Mouse (Mus musculus): Measurements from ENCODE around the gene Ddx56. TPM values are rescaled to one million over a fixed set of nuclear protein-coding genes. Genes with fewer than 3 reads are reported as not detected.
"Not testable (repeated sequence)": the region's sequence is repeated elsewhere in the genome, so short reads cannot be mapped to it uniquely, and the experiment has no call there.

Ddx56 gene
- polyA plus RNA-seq, 1 experiment from 2014 or later, result 50.3 TPM

- H3K4me2 ChIP-seq (replicated peaks; ENCODE audit: low read depth), result no peak overlapping the region
- H3K4me1 ChIP-seq (replicated peaks; ENCODE audit: control insufficient read depth, insufficient read depth), result no peaks in the 10 kb centered on the region
- WGBS, result 77% methylated on average over 10 of the region's 10 CpGs
- no peak overlapping the region for H3K9ac ChIP-seq (ENCODE audit: low read length)
- no peak overlapping the region for H3K4me3 ChIP-seq (ENCODE audit: low read depth, low read length)
- H3K27me3 ChIP-seq (ENCODE audit: control insufficient read depth, insufficient read depth, low read length), result no peaks in the 10 kb centered on the region
- no peaks in the 10 kb centered on the region for H3K9me3 ChIP-seq (ENCODE audit: control insufficient read depth, low read length)
- peaks cover 51% of the 10 kb centered on the region for H3K36me3 ChIP-seq (ENCODE audit: control insufficient read depth, insufficient read depth, low read length)
- TF ChIP-seq EP300 (optimal IDR thresholded peaks at IDR 0.05) (no peak), CTCF (IDR thresholded peaks at IDR 0.05; ENCODE audit: low read depth) (peak; percentile 97)
- peak; percentile 83 for DNase-seq (ENCODE audit: low spot score)
- no peak overlapping the region for H3K27ac ChIP-seq (replicated peaks)
- ATAC-seq (ENCODE audit: low FRiP score, low TSS enrichment), result peak; percentile 34; the same call in 1 of the 2 replicates
These were observed 6.0 kb downstream of the Ddx56 start for GRCm38 (mm10) chr11:6261434-6262082.

GRCm38 (mm10) chr11:6259413-6259812 is 8.2 kb downstream of the Ddx56 start:
- no peaks in the 10 kb centered on the region for H3K4me1 ChIP-seq (replicated peaks; ENCODE audit: control insufficient read depth, insufficient read depth)
- H3K4me2 ChIP-seq (replicated peaks; ENCODE audit: low read depth), result no peak overlapping the region
- no peak for ATAC-seq (ENCODE audit: low FRiP score, low TSS enrichment)
- DNase-seq (ENCODE audit: low spot score), result no peak
- WGBS, result 93% methylated on average over 7 of the region's 7 CpGs
- no peaks in the 10 kb centered on the region for H3K9me3 ChIP-seq (ENCODE audit: control insufficient read depth, low read length)
- no peaks in the 10 kb centered on the region for H3K27me3 ChIP-seq (ENCODE audit: control insufficient read depth, insufficient read depth, low read length)
- no peak overlapping the region for H3K9ac ChIP-seq (ENCODE audit: low read length)
- no peak overlapping the region for H3K4me3 ChIP-seq (ENCODE audit: low read depth, low read length)
- TF ChIP-seq CTCF (IDR thresholded peaks at IDR 0.05; ENCODE audit: low read depth), result no peak
- no peak for TF ChIP-seq EP300 (optimal IDR thresholded peaks at IDR 0.05)
- no peak overlapping the region for H3K27ac ChIP-seq (replicated peaks)
- H3K36me3 ChIP-seq (ENCODE audit: control insufficient read depth, insufficient read depth, low read length), result peaks cover 38% of the 10 kb centered on the region

GRCm38 (mm10) chr11:6256490-6257072 is 11.0 kb downstream of the Ddx56 start:
- Histone ChIP-seq H3K4me2 (replicated peaks; ENCODE audit: low read depth) (no peak overlapping the region), H3K9me3 (ENCODE audit: control insufficient read depth, low read length) (no peaks in the 10 kb centered on the region), H3K36me3 (ENCODE audit: control insufficient read depth, insufficient read depth, low read length) (peaks cover 21% of the 10 kb centered on the region), H3K4me3 (ENCODE audit: low read depth, low read length) (no peak overlapping the region), H3K27ac (replicated peaks) (no peak overlapping the region), H3K4me1 (replicated peaks; ENCODE audit: control insufficient read depth, insufficient read depth) (no peaks in the 10 kb centered on the region), H3K9ac (ENCODE audit: low read length) (no peak overlapping the region), H3K27me3 (ENCODE audit: control insufficient read depth, insufficient read depth, low read length) (no peaks in the 10 kb centered on the region)
- 70% methylated on average over 6 of the region's 6 CpGs for WGBS
- no peak; the same call in 1 of the 2 replicates for ATAC-seq (ENCODE audit: low FRiP score, low TSS enrichment)
- TF ChIP-seq CTCF (IDR thresholded peaks at IDR 0.05; ENCODE audit: low read depth) (no peak), EP300 (optimal IDR thresholded peaks at IDR 0.05) (no peak)
- DNase-seq (ENCODE audit: low spot score), result no peak

- peaks cover 16% of the 10 kb centered on the region for H3K36me3 ChIP-seq (ENCODE audit: control insufficient read depth, insufficient read depth, low read length)
- 75% methylated on average over 2 of the region's 2 CpGs for WGBS
These were observed 13.0 kb downstream of the Ddx56 start for GRCm38 (mm10) chr11:6254602-6255001.

GRCm38 (mm10) chr11:6252824-6253223 is 14.7 kb downstream of the Ddx56 start:
- WGBS, result 76% methylated on average over 4 of the region's 4 CpGs
- H3K4me2 ChIP-seq (replicated peaks; ENCODE audit: low read depth), result no peak overlapping the region
- H3K9ac ChIP-seq (ENCODE audit: low read length), result no peak overlapping the region
- DNase-seq (ENCODE audit: low spot score) (no peak), ATAC-seq (ENCODE audit: low FRiP score, low TSS enrichment) (no peak)
- H3K27me3 ChIP-seq (ENCODE audit: control insufficient read depth, insufficient read depth, low read length), result no peaks in the 10 kb centered on the region
- TF ChIP-seq EP300 (optimal IDR thresholded peaks at IDR 0.05), result no peak
- no peak for TF ChIP-seq CTCF (IDR thresholded peaks at IDR 0.05; ENCODE audit: low read depth)
- H3K36me3 ChIP-seq (ENCODE audit: control insufficient read depth, insufficient read depth, low read length), result 0 out of 2 replicates have a peak, but pooled peaks cover 2% of the 10 kb centered on the region
- H3K9me3 ChIP-seq (ENCODE audit: control insufficient read depth, low read length), result no peaks in the 10 kb centered on the region
- no peaks in the 10 kb centered on the region for H3K4me1 ChIP-seq (replicated peaks; ENCODE audit: control insufficient read depth, insufficient read depth)
- H3K4me3 ChIP-seq (ENCODE audit: low read depth, low read length), result no peak overlapping the region
- H3K27ac ChIP-seq (replicated peaks), result no peak overlapping the region

More at GRCm38 (mm10) chr11:6254602-6255001, 13.0 kb downstream of the Ddx56 start:
- H3K9me3 ChIP-seq (ENCODE audit: control insufficient read depth, low read length); H3K4me1 ChIP-seq (replicated peaks; ENCODE audit: control insufficient read depth, insufficient read depth); H3K27ac ChIP-seq (replicated peaks); H3K4me3 ChIP-seq (ENCODE audit: low read depth, low read length); H3K27me3 ChIP-seq (ENCODE audit: control insufficient read depth, insufficient read depth, low read length); H3K4me2 ChIP-seq (replicated peaks; ENCODE audit: low read depth); H3K9ac ChIP-seq (ENCODE audit: low read length): not testable (repeated sequence)
- ATAC-seq (ENCODE audit: low FRiP score, low TSS enrichment), result peak; percentile 59
- peak; percentile 45 for DNase-seq (ENCODE audit: low spot score)

GRCm38 (mm10) chr11:6252248-6252647 is 15.3 kb downstream of the Ddx56 start:
- no peak for ATAC-seq (ENCODE audit: low FRiP score, low TSS enrichment)

More at GRCm38 (mm10) chr11:6252248-6252647, 15.3 kb downstream of the Ddx56 start:
- Histone ChIP-seq H3K4me3 (ENCODE audit: low read depth, low read length) (no peak overlapping the region), H3K9me3 (ENCODE audit: control insufficient read depth, low read length) (no peaks in the 10 kb centered on the region), H3K36me3 (ENCODE audit: control insufficient read depth, insufficient read depth, low read length) (no peaks in the 10 kb centered on the region), H3K4me1 (replicated peaks; ENCODE audit: control insufficient read depth, insufficient read depth) (no peaks in the 10 kb centered on the region), H3K9ac (ENCODE audit: low read length) (no peak overlapping the region), H3K27ac (replicated peaks) (no peak overlapping the region), H3K4me2 (replicated peaks; ENCODE audit: low read depth) (no peak overlapping the region), H3K27me3 (ENCODE audit: control insufficient read depth, insufficient read depth, low read length) (no peaks in the 10 kb centered on the region)
- TF ChIP-seq EP300 (optimal IDR thresholded peaks at IDR 0.05) (no peak), CTCF (IDR thresholded peaks at IDR 0.05; ENCODE audit: low read depth) (no peak)
- 82% methylated on average over 5 of the region's 5 CpGs for WGBS
- DNase-seq (ENCODE audit: low spot score), result no peak
